Mouse (Mus musculus): ENCODE data around the gene Spint5. TPM values are rescaled to one million over a fixed set of nuclear protein-coding genes. Genes with fewer than 3 reads are reported as not detected.

The Spint5 gene
- total RNA-seq, 2 experiments from 2014 or later, result not detected

- DNase-seq (ENCODE audit: low spot score in 2 of 2), result no peak
These were observed 20.3 kb downstream of the Spint5 start for GRCm38 (mm10) chr2:164735446-164735845.

- DNase-seq (ENCODE audit: low spot score in 2 of 2), result no peak
These were observed 22.4 kb downstream of the Spint5 start for GRCm38 (mm10) chr2:164737377-164738090.

GRCm38 (mm10) chr2:164739876-164740275 is 24.8 kb downstream of the Spint5 start:
- DNase-seq (ENCODE audit: low spot score in 2 of 2), result no peak

GRCm38 (mm10) chr2:164744987-164745386 is 29.9 kb downstream of the Spint5 start:
- DNase-seq (ENCODE audit: low spot score in 2 of 2), result no peak

- peak; percentile 95 for DNase-seq (ENCODE audit: low spot score in 2 of 2)
These were observed 30.9 kb downstream of the Spint5 start, which contains the start of the genes Wfdc3 and Dnttip1 for GRCm38 (mm10) chr2:164745843-164746479. Gene Wfdc3, minus strand, starts transcription at chr2:164745931. Gene Dnttip1, plus strand, starts transcription at chr2:164745983.

GRCm38 (mm10) chr2:164746693-164747092 is 31.6 kb downstream of the Spint5 start:
- no peak for DNase-seq (ENCODE audit: low spot score in 2 of 2)

GRCm38 (mm10) chr2:164748191-164748590 is 33.1 kb downstream of the Spint5 start:
- DNase-seq (ENCODE audit: low spot score in 2 of 2), result no peak

GRCm38 (mm10) chr2:164748991-164749390 is 33.9 kb downstream of the Spint5 start:
- DNase-seq (ENCODE audit: low spot score in 2 of 2), result no peak

GRCm38 (mm10) chr2:164752454-164752853 is 37.3 kb downstream of the Spint5 start:
- DNase-seq (ENCODE audit: low spot score in 2 of 2), result no peak

GRCm38 (mm10) chr2:164754105-164754504 is 39.0 kb downstream of the Spint5 start:
- no peak for DNase-seq (ENCODE audit: low spot score in 2 of 2)

- no peak for DNase-seq (ENCODE audit: low spot score in 2 of 2)
These were observed 39.7 kb downstream of the Spint5 start for GRCm38 (mm10) chr2:164754800-164755199.

GRCm38 (mm10) chr2:164757841-164758240 is 42.7 kb downstream of the Spint5 start:
- no peak for DNase-seq (ENCODE audit: low spot score in 2 of 2)

GRCm38 (mm10) chr2:164758692-164759091 is 43.6 kb downstream of the Spint5 start:
- no peak for DNase-seq (ENCODE audit: low spot score in 2 of 2)

GRCm38 (mm10) chr2:164760059-164760833 is 45.1 kb downstream of the Spint5 start:
- no peak for DNase-seq (ENCODE audit: low spot score in 2 of 2)

GRCm38 (mm10) chr2:164761502-164761901 is 46.4 kb downstream of the Spint5 start:
- no peak for DNase-seq (ENCODE audit: low spot score in 2 of 2)

- DNase-seq (ENCODE audit: low spot score in 2 of 2), result no peak
These were observed 46.9 kb downstream of the Spint5 start for GRCm38 (mm10) chr2:164761971-164762370.

GRCm38 (mm10) chr2:164762593-164762992 is 47.5 kb downstream of the Spint5 start:
- no peak for DNase-seq (ENCODE audit: low spot score in 2 of 2)

- no peak for DNase-seq (ENCODE audit: low spot score in 2 of 2)
These were observed 50.7 kb downstream of the Spint5 start for GRCm38 (mm10) chr2:164765841-164766240.

All from adrenal gland, adult 18-20 months (tissue).